Mouse (Mus musculus) brain, embryonic 14.5 days (tissue): ENCODE measurements at regions not wholly inside any gene's neighbourhood (a gene's known extent, or its start where the extent isn't known, plus 50 kb on each side); places are given as distances from the start of the nearest gene placed in this dataset.

Experiments used
- CTCF ChIP-seq: fragments of 200-500 bp; IDR thresholded peaks from 2 replicates; pipeline ENCODE4 v1.5.1; 2012; ENCODE audit warnings: inconsistent platforms, mild to moderate bottlenecking, moderate library complexity, borderline replicate concordance; ENCODE audit not compliant: insufficient read depth, insufficient read length; ENCODE audit errors: extremely low read depth
- POLR2A ChIP-seq: fragments of 200-500 bp; IDR thresholded peaks from 2 replicates; pipeline ENCODE4 v1.6.1; 2012; ENCODE audit warnings: mild to moderate bottlenecking, inconsistent platforms, borderline replicate concordance; ENCODE audit not compliant: poor library complexity, insufficient read depth, insufficient read length, severe bottlenecking; ENCODE audit errors: extremely low read depth

DNA sequence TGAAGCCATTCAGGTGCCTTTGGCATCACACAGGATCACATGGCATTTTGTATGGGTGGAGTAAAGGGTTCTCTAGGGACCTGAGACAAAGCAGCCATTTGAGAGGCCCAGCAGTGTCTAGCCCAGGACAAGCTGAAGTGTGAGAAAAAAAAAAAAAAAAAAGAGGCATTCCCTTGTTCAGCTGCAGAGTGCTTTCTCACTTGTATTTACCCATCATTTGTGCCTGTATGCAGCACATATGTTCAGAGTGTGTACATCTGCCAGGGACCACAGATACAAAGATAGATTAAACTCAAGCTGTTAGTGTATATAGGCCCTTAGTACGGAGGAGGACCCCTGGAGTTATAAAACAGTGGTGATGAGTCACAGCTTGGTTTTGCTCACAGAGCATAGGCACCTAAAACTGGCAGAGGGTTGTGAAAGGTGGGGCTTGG lies 159.4 kb upstream of the Arrdc4 start:
- TF ChIP-seq POLR2A (no peak), CTCF (no peak)
